Mouse (Mus musculus) olfactory bulb, adult 2 months (tissue): ENCODE results near the gene Dlgap1.

ENCODE experiments used
- CTCF ChIP-seq: fragments of 200-500 bp; IDR thresholded peaks from 2 replicates; pipeline ENCODE4 v1.5.1; 2012; ENCODE audit warnings: low read depth, mild to moderate bottlenecking, low read length, moderate library complexity; ENCODE audit not compliant: insufficient read depth
- POLR2A ChIP-seq: fragments of 200-500 bp; IDR thresholded peaks from 2 replicates; pipeline ENCODE4 v1.6.1; 2012; ENCODE audit warnings: mild to moderate bottlenecking, low read depth, low read length, moderate library complexity; ENCODE audit not compliant: insufficient read depth

- TF ChIP-seq CTCF (no peak), POLR2A (no peak)
Observed at GRCm38 (mm10) chr17:70817862-70818451, 849.1 kb downstream of the Dlgap1 start.
